In genomic region chr13:101717836-101718235, GRCm38 (mm10) we compare ENCODE assay signal across 20 mouse cellular contexts. TPM values are rescaled to one million over a fixed set of nuclear protein-coding genes. Genes with fewer than 3 reads are reported as not detected.
A peak's percentile ranks its signal among the peaks of the same experiment; 100 is the strongest.
DNase-seq lines count a peak whose midpoint lies in the region; ATAC-seq and TF ChIP-seq lines count a peak whose summit lies in the region.
"Had no signal": no experiment of that assay in that cellular context is flagged by ENCODE, and none has a peak within 500 bp of the region (broad histone marks: within the 10 kb centered on the region; RNA-seq: fewer than 3 reads in every experiment).

No protein-coding gene starts in this region.

- TF ChIP-seq CTCF in gastrocnemius, adult 2 months (IDR thresholded peaks at IDR 0.05) = no peak
- TF ChIP-seq CTCF in heart, postnatal 0 days (IDR thresholded peaks at IDR 0.05; ENCODE audit: low read depth) = no peak
- no peak for TF ChIP-seq CTCF in lung, postnatal 0 days (IDR thresholded peaks at IDR 0.05)

- no peaks in the 10 kb centered on the region for H3K27me3 ChIP-seq in heart, postnatal 0 days (ENCODE audit: control insufficient read depth, insufficient read depth, low read length)
- H3K27me3 ChIP-seq in lung, postnatal 0 days (replicated peaks; ENCODE audit: insufficient read depth, low read length) = no peaks in the 10 kb centered on the region
- no peaks in the 10 kb centered on the region for H3K27me3 ChIP-seq in myocyte (ENCODE audit: control insufficient read depth, insufficient read depth, insufficient read length)
- H3K27me3 ChIP-seq in hindbrain, embryonic 11.5 days (ENCODE audit: control insufficient read depth, insufficient read depth, low read length) = no peaks in the 10 kb centered on the region
- H3K27me3 ChIP-seq: CH12.LX; liver, embryonic 12.5 days; lung, embryonic 15.5 days; midbrain, embryonic 15.5 days had no signal

- no peak overlapping the region for H3K4me2 ChIP-seq in heart, postnatal 0 days (ENCODE audit: low read depth, low read length)
- no peak overlapping the region for H3K4me2 ChIP-seq in lung, postnatal 0 days (replicated peaks; ENCODE audit: low read depth, low read length)
- peak overlapping the region; percentile 1 for H3K4me2 ChIP-seq in myocyte (ENCODE audit: low read depth)
- no peak overlapping the region for H3K4me2 ChIP-seq in hindbrain, embryonic 11.5 days (replicated peaks; ENCODE audit: low read depth, low read length)
- H3K4me2 ChIP-seq: liver, embryonic 12.5 days; lung, embryonic 15.5 days; midbrain, embryonic 15.5 days had no signal

- peak overlapping the region; percentile 84 for H3K27ac ChIP-seq in gastrocnemius, adult 2 months
- peak overlapping the region; percentile 86 for H3K27ac ChIP-seq in heart, postnatal 0 days (ENCODE audit: low read depth)
- H3K27ac ChIP-seq in lung, postnatal 0 days (ENCODE audit: low read length) = peak overlapping the region; percentile 35; the same call in 1 of the 2 replicates
- H3K27ac ChIP-seq in hindbrain, embryonic 11.5 days (ENCODE audit: low read depth, low read length) = no peak overlapping the region
- H3K27ac ChIP-seq: hindbrain, embryonic 10.5 days; limb, embryonic 10.5 days; liver, embryonic 12.5 days; midbrain, embryonic 15.5 days had no signal

- no peak overlapping the region for H3K4me3 ChIP-seq in gastrocnemius, adult 2 months
- H3K4me3 ChIP-seq in heart, postnatal 0 days (ENCODE audit: low read depth, low read length) = no peak overlapping the region
- H3K4me3 ChIP-seq in lung, postnatal 0 days (ENCODE audit: low read depth, low read length) = no peak overlapping the region
- H3K4me3 ChIP-seq in myocyte = no peak overlapping the region
- H3K4me3 ChIP-seq in hindbrain, embryonic 11.5 days (ENCODE audit: low read depth, low read length) = no peak overlapping the region
- H3K4me3 ChIP-seq: erythroblast, embryonic 14.5 days; hindbrain, embryonic 10.5 days; limb, embryonic 10.5 days; liver, embryonic 12.5 days; lung, embryonic 15.5 days; midbrain, embryonic 15.5 days had no signal

- H3K9me3 ChIP-seq in heart, postnatal 0 days (replicated peaks; ENCODE audit: control insufficient read depth, low read length) = no peaks in the 10 kb centered on the region
- H3K9me3 ChIP-seq in lung, postnatal 0 days (ENCODE audit: low read length) = no peaks in the 10 kb centered on the region
- H3K9me3 ChIP-seq in hindbrain, embryonic 11.5 days (ENCODE audit: control insufficient read depth, low read length) = no peaks in the 10 kb centered on the region
- H3K9me3 ChIP-seq: hindbrain, embryonic 10.5 days; limb, embryonic 10.5 days; liver, embryonic 12.5 days; lung, embryonic 15.5 days; midbrain, embryonic 15.5 days had no signal

- no peak overlapping the region for H3K9ac ChIP-seq in heart, postnatal 0 days (replicated peaks; ENCODE audit: low read depth, low read length)
- no peak overlapping the region for H3K9ac ChIP-seq in lung, postnatal 0 days (replicated peaks; ENCODE audit: low read depth)
- no peak overlapping the region for H3K9ac ChIP-seq in hindbrain, embryonic 11.5 days (ENCODE audit: low read depth, low read length)
- H3K9ac ChIP-seq: liver, embryonic 12.5 days; lung, embryonic 15.5 days; midbrain, embryonic 15.5 days had no signal

- peaks cover 23% of the 10 kb centered on the region for H3K4me1 ChIP-seq in heart, postnatal 0 days (ENCODE audit: control insufficient read depth, insufficient read depth)
- H3K4me1 ChIP-seq in lung, postnatal 0 days (ENCODE audit: insufficient read depth, low read depth, low read length) = peaks cover 15% of the 10 kb centered on the region; the same call in 1 of the 2 replicates
- H3K4me1 ChIP-seq in hindbrain, embryonic 11.5 days (replicated peaks; ENCODE audit: control insufficient read depth, insufficient read depth, low read length) = no peaks in the 10 kb centered on the region

- no peak for TF ChIP-seq POLR2A in myocyte (IDR thresholded peaks at IDR 0.05; ENCODE audit: insufficient read length, low read depth)

- peak; percentile 54; the same call in 1 of the 2 replicates for ATAC-seq in heart, postnatal 0 days (ENCODE audit: insufficient read depth, low read depth)
- no peak for ATAC-seq in lung, postnatal 0 days
- ATAC-seq in hindbrain, embryonic 11.5 days (ENCODE audit: low FRiP score) = no peak
- ATAC-seq: forebrain, embryonic 14.5 days; liver, embryonic 12.5 days; midbrain, embryonic 15.5 days had no signal

- TF ChIP-seq EP300 in heart, postnatal 0 days (IDR thresholded peaks at IDR 0.05; ENCODE audit: low read depth) = peak; percentile 52; the same call in 1 of the 2 replicates
- TF ChIP-seq EP300 in lung, postnatal 0 days (IDR thresholded peaks at IDR 0.05) = peak; percentile 49; the same call in 1 of the 2 replicates

- peaks cover 53% of the 10 kb centered on the region for H3K79me2 ChIP-seq in myocyte (ENCODE audit: control insufficient read depth, insufficient read depth)

- WGBS in heart, postnatal 0 days = 32% methylated on average over 6 of the region's 6 CpGs
- 39% methylated on average over 6 of the region's 6 CpGs for WGBS in lung, postnatal 0 days
- WGBS in hindbrain, embryonic 11.5 days = 88% methylated on average over 6 of the region's 6 CpGs

- H3K36me3 ChIP-seq in heart, postnatal 0 days (replicated peaks; ENCODE audit: control insufficient read depth, insufficient read depth, low read length) = peaks cover 5% of the 10 kb centered on the region; the same call in 1 of the 2 replicates
- no peaks in the 10 kb centered on the region for H3K36me3 ChIP-seq in lung, postnatal 0 days (ENCODE audit: insufficient read depth, low read length)
- no peaks in the 10 kb centered on the region for H3K36me3 ChIP-seq in myocyte (ENCODE audit: control insufficient read depth, insufficient read depth)
- H3K36me3 ChIP-seq in hindbrain, embryonic 11.5 days (ENCODE audit: control insufficient read depth, insufficient read depth, low read length) = no peaks in the 10 kb centered on the region
- H3K36me3 ChIP-seq: hindbrain, embryonic 10.5 days; limb, embryonic 10.5 days; liver, embryonic 12.5 days; midbrain, embryonic 15.5 days had no signal

- no peak overlapping the region for H3ac ChIP-seq in myocyte (ENCODE audit: control insufficient read depth, insufficient read length)

- intact Hi-C loops in gastrocnemius, adult 2 months (cut with DNase I) = no loop called here

- no peak for DNase-seq in gastrocnemius, adult 2 months
- no peak for DNase-seq in gastrocnemius, postnatal 4 days (ENCODE audit: low spot score in 2 of 2)
- peak; percentile 63 for DNase-seq in heart, postnatal 0 days (ENCODE audit: low spot score)
- no peak for DNase-seq in heart, adult 18-20 months
- DNase-seq in lung, postnatal 0 days (ENCODE audit: low spot score) = peak; percentile 58
- DNase-seq in lung, postnatal 14 days = no peak
- DNase-seq in hindbrain, embryonic 11.5 days (ENCODE audit: low spot score) = no peak
- DNase-seq: cerebellum, adult 9-11 months; gastrocnemius, postnatal 25 days; kidney, adult 9 months; right cerebral cortex, postnatal 14 days had no signal

TF ChIP-seq in myocyte, 11 proteins besides CTCF, POLR2A, EP300 and RAD21:
- no peak for TF ChIP-seq TCF3 (IDR thresholded peaks at IDR 0.05; ENCODE audit: insufficient read length, low read depth)
- TF ChIP-seq POLR2AphosphoS2 (IDR thresholded peaks at IDR 0.05; ENCODE audit: insufficient read length, low read depth) = no peak
- no peak for TF ChIP-seq E2F4 (IDR thresholded peaks at IDR 0.05; ENCODE audit: insufficient read depth)
- TF ChIP-seq REST (IDR thresholded peaks at IDR 0.05; ENCODE audit: insufficient read depth, insufficient read length) = no peak
- TF ChIP-seq MAX (IDR thresholded peaks at IDR 0.05; ENCODE audit: low read depth) = no peak
- TF ChIP-seq TCF12 (IDR thresholded peaks at IDR 0.05; ENCODE audit: insufficient read depth, poor library complexity, severe bottlenecking) = no peak
- TF ChIP-seq CEBPB (IDR thresholded peaks at IDR 0.05; ENCODE audit: insufficient read depth, poor library complexity, severe bottlenecking) = no peak
- TF ChIP-seq USF1 (IDR thresholded peaks at IDR 0.05; ENCODE audit: low read depth) = no peak
- no peak for TF ChIP-seq SRF (IDR thresholded peaks at IDR 0.05; ENCODE audit: control insufficient read depth, insufficient read length, low read depth)
- TF ChIP-seq MYOD1 (IDR thresholded peaks at IDR 0.05; ENCODE audit: control insufficient read depth in 1 of 3, insufficient read length in 2 of 3, low read depth in 2 of 3) = no peak
- no peak for TF ChIP-seq MYOG (IDR thresholded peaks at IDR 0.05; ENCODE audit: control insufficient read depth in 1 of 3, insufficient read depth in 1 of 3, insufficient read length in 2 of 3, low read depth in 2 of 3)

RNA-seq across cellular contexts. Expression of gene Pik3r1, which starts 50.2 kb away (rescaled TPM):
- 10 to 100 TPM; 41.3 to 52.1 TPM for total RNA-seq in gastrocnemius, adult 2 months (2021)
- total RNA-seq in gastrocnemius, postnatal 4 days (2021) = 10 to 100 TPM; 42.1 to 45.5 TPM
- 31.6 and 33.8 TPM in 2 replicates for total RNA-seq in heart, postnatal 0 days (2014; rRNA removed; ENCODE audit: low replicate concordance)
- 13.6 and 16.3 TPM in 2 replicates for polyA plus RNA-seq in heart, postnatal 0 days (2015; fragmentation: Nextera tagmentation; extraction: Ambion mirVana)
- total RNA-seq in heart, adult 18-20 months (2021) = 100 to 1,000 TPM; 103 to 142 TPM
- 26.3 and 28.1 TPM in 2 replicates for polyA plus RNA-seq in lung, postnatal 0 days (2015; fragmentation: Nextera tagmentation; extraction: Ambion mirVana)
- polyA plus RNA-seq in myocyte (2012; fragmentation: generic; extraction: Trizol) = 6.8 TPM
- 19.0 and 29.8 TPM in 2 replicates for polyA plus RNA-seq in hindbrain, embryonic 11.5 days (2014; fragmentation: Nextera tagmentation; extraction: Ambion mirVana)

Comparison
In these comparisons a context has a peak if more than half of its experiments do, and no peak if none do; other contexts are left out.
1. DNase-seq: peak in heart, postnatal 0 days (single experiment) and lung, postnatal 0 days (single experiment); none in gastrocnemius, adult 2 months (single experiment), gastrocnemius, postnatal 4 days (0 of 2), heart, adult 18-20 months (0 of 2), lung, postnatal 14 days (single experiment) and hindbrain, embryonic 11.5 days (single experiment).